Mouse (Mus musculus): Measurements from ENCODE around the gene Ly6g5b.

GRCm38 (mm10) chr17:35159638-35160037, 44.4 kb upstream of the Ly6g5b start:
- TF ChIP-seq CTCF (IDR thresholded peaks at IDR 0.05; ENCODE audit: control insufficient read depth, insufficient read depth, low read length), result no peak
- TF ChIP-seq POLR2A (IDR thresholded peaks at IDR 0.05; ENCODE audit: borderline replicate concordance, control insufficient read depth, low read depth, low read length), result no peak
